Mouse (Mus musculus) heart, embryonic 16.5 days (tissue): ENCODE data around the gene Ctsw. TPM values are rescaled to one million over a fixed set of nuclear protein-coding genes. Genes with fewer than 3 reads are reported as not detected.

Experiments used
- ATAC-seq: fragments of 200-750 bp; cut with Nextera tagmentation; replicated peaks from 2 replicates; pipeline ENCODE4 v1.8.0; 2017; ENCODE audit warnings: moderate number of reproducible peaks; ENCODE audit not compliant: insufficient read depth, low FRiP score; ENCODE audit errors: extremely low read depth
- H3K27ac ChIP-seq: fragments of 300-500 bp; sonication (generic); 2 replicates; pipeline ENCODE4 v1.5.1; 2014; ENCODE audit warnings: mild to moderate bottlenecking, low read length, control low read depth, moderate library complexity
- H3K27me3 ChIP-seq: fragments of 300-500 bp; sonication (generic); 2 replicates; pipeline ENCODE4 v1.6.1; 2014; ENCODE audit warnings: low read length, mixed read lengths; ENCODE audit not compliant: control insufficient read depth, insufficient read depth
- H3K36me3 ChIP-seq: fragments of 300-500 bp; sonication (generic); 2 replicates; pipeline ENCODE4 v1.6.1; 2014; ENCODE audit not compliant: control insufficient read depth, insufficient read depth
- H3K4me1 ChIP-seq: fragments of 300-500 bp; sonication (generic); 2 replicates; pipeline ENCODE4 v1.6.1; 2014; ENCODE audit warnings: low read length, mixed read lengths; ENCODE audit not compliant: control insufficient read depth, insufficient read depth
- H3K4me2 ChIP-seq: fragments of 300-500 bp; sonication (generic); 2 replicates; pipeline ENCODE4 v1.6.1; 2014; ENCODE audit warnings: low read depth, mild to moderate bottlenecking, control low read depth, low read length
- H3K4me3 ChIP-seq: fragments of 300-500 bp; sonication (generic); 2 replicates; pipeline ENCODE4 v1.5.1; 2014; ENCODE audit warnings: mild to moderate bottlenecking, control low read depth, low read length
- H3K9ac ChIP-seq: fragments of 300-500 bp; sonication (generic); 2 replicates; pipeline ENCODE4 v1.6.1; 2014; ENCODE audit warnings: low read length, control low read depth
- H3K9me3 ChIP-seq: fragments of 300-500 bp; sonication (generic); replicated peaks from 2 replicates; pipeline ENCODE4 v1.6.1; 2016; ENCODE audit warnings: low read length; ENCODE audit not compliant: control insufficient read depth
- WGBS: fragments of 180-500 bp; shearing (Covaris S2); extraction: QIAGEN DNeasy Blood & Tissue Kit; methylation state at CpG from one replicate; pipeline ENCODE4 v1.1.7; 2014; 5-methylcytosine and 5-hydroxymethylcytosine counted together
- polyA plus RNA-seq: library from polyadenylated mRNA; unstranded; fragments of >200 nt; fragmentation: Nextera tagmentation; extraction: Ambion mirVana; gene quantifications from 2 replicates; pipeline ENCODE4 v1.2.1, GENCODE M21; 2015

The Ctsw gene
- polyA plus RNA-seq, 1 experiment from 2014 or later = 7.4 TPM

- Histone ChIP-seq H3K9me3 (no peaks in the 10 kb centered on the region), H3K36me3 (peaks cover 8% of the 10 kb centered on the region), H3K4me2 (no peak overlapping the region), H3K9ac (no peak overlapping the region), H3K4me3 (no peak overlapping the region), H3K4me1 (peaks cover 37% of the 10 kb centered on the region), H3K27ac (no peak overlapping the region), H3K27me3 (no peaks in the 10 kb centered on the region)
- WGBS = 59% methylated on average over 7 of the region's 7 CpGs
- ATAC-seq = no peak
Observed at GRCm38 (mm10) chr19:5459019-5459418, 9.3 kb downstream of the Ctsw start.

DNA sequence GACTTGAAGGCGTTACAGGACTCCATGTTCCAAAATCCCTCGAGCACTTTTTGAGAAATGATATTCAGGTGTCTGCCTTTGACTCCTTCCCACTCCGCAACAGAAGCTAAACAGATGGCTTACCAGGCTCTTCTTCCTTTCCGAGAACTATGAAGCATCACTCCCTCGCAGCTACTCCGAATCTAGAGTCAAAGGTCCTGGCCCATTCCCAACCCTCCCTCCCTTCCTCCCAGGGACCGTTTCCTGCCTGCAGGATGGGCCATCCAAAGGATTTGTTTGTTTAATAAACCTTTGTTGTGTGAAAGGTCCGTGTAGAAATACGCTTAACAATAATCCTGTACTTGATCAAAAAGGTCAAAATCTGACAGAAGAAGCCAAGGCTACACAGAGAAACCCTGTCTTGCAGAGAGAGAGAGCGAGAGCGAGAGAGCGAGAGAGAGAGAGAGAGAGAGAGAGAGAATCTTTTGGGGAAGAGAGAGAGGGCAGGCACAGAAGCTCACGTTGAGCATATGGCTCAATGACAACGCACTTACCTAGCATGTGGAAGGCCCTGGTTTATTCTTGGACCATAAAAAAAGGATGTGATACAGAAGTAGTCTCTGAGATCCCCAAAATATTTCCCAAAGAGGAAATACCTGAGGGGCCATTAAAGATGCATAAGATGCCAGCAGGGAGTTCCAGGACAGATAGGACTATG is 10.4 kb downstream of the Ctsw start, which contains the start of gene Ccdc85b:
Gene Ccdc85b, minus strand, starts transcription at position 149 of the 697 bp plus-strand sequence.
- Histone ChIP-seq H3K4me1 (peaks cover 32% of the 10 kb centered on the region), H3K36me3 (peaks cover 3% of the 10 kb centered on the region; the same call in 1 of the 2 replicates), H3K9me3 (no peaks in the 10 kb centered on the region), H3K27ac (peak within 1 kb of the TSS; percentile 89), H3K27me3 (no peaks in the 10 kb centered on the region), H3K4me3 (peak within 1 kb of the TSS; percentile 71), H3K4me2 (peak within 1 kb of the TSS; percentile 98), H3K9ac (peak within 1 kb of the TSS; percentile 82)
- 0 out of 2 replicates have a peak, but pooled peaks have one; percentile 0 for ATAC-seq
- WGBS = 16% methylated on average over 14 of the region's 14 CpGs

GRCm38 (mm10) chr19:5456922-5457745 is 11.2 kb downstream of the Ctsw start:
- Histone ChIP-seq H3K27ac (peak overlapping the region; percentile 89), H3K9ac (peak overlapping the region; percentile 82), H3K4me1 (peaks cover 32% of the 10 kb centered on the region), H3K27me3 (no peaks in the 10 kb centered on the region), H3K4me3 (peak overlapping the region; percentile 71), H3K9me3 (no peaks in the 10 kb centered on the region), H3K36me3 (no peaks in the 10 kb centered on the region), H3K4me2 (peak overlapping the region; percentile 98)
- peak; percentile 91 for ATAC-seq
- WGBS = under 1% methylated on average over 70 of the region's 70 CpGs

DNA sequence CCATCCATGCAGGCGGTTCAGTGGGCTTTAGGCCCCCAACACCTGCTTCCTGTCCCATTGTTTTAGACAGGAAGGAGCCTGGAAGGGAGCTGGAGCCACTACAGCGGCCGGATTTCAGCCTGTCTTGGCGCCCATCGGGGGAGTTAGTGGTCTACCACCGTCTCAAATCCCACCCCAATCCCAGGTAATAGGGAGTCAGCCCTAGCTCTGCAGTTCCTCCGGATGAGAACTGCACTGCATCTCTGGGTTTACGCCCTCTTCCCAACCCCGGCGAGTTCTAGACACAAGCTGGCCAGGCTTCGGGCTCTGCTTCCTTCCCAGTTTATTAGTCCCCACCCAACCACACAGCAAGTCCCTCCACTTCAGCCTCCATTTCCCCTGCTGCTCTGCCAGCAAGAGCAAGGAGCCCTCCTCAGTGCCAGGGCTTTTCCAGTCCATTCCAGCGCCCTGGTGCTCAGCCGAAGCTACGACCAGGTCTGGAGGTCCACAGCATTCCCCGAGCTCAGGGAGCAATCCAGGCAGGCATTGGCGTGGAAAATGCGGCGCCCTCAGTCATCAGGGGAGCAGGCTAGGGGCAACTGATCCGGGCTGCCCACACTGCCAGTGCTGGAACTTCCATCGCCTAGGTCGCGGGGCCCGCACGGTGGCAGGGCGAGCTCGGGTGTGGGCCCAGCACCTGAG is 11.9 kb downstream of the Ctsw start:
- Histone ChIP-seq H3K4me3 (peak overlapping the region; percentile 71), H3K36me3 (no peaks in the 10 kb centered on the region), H3K9ac (peak overlapping the region; percentile 82), H3K9me3 (no peaks in the 10 kb centered on the region), H3K4me2 (peak overlapping the region; percentile 98), H3K27me3 (no peaks in the 10 kb centered on the region), H3K4me1 (peaks cover 30% of the 10 kb centered on the region), H3K27ac (peak overlapping the region; percentile 89)
- WGBS = 3% methylated on average over 26 of the region's 26 CpGs
- ATAC-seq = peak; percentile 15; the same call in 1 of the 2 replicates

GRCm38 (mm10) chr19:5455568-5455967 is 12.7 kb downstream of the Ctsw start:
- Histone ChIP-seq H3K36me3 (no peaks in the 10 kb centered on the region), H3K9ac (peak overlapping the region; percentile 82), H3K4me1 (peaks cover 25% of the 10 kb centered on the region), H3K27ac (peak overlapping the region; percentile 89), H3K27me3 (peaks cover under 1% of the 10 kb centered on the region; the same call in 1 of the 2 replicates), H3K4me3 (peak overlapping the region; percentile 71), H3K9me3 (no peaks in the 10 kb centered on the region), H3K4me2 (peak overlapping the region; percentile 98)
- no peak for ATAC-seq
- WGBS = 60% methylated on average over 8 of the region's 8 CpGs

DNA sequence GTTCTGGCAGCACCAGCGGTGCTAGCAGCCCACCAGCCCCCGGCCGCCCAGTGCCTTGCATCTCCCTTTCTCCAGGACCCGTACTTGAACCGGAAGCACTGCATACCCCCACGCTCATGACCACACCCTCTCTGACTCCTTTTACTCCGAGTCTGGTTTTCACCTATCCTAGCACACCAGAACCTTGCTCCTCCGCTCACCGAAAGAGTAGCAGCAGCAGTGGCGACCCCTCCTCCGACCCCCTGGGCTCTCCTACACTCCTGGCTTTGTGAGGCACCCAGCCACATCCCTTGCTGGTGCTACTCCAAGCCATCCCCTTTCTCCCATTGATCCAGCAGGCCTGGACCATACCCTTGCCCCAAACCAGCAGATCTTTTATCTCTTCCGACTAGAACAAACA is 13.3 kb downstream of the Ctsw start:
- H3K36me3 ChIP-seq = no peaks in the 10 kb centered on the region
- peak overlapping the region; percentile 71 for H3K4me3 ChIP-seq
- no peaks in the 10 kb centered on the region for H3K9me3 ChIP-seq
- H3K4me2 ChIP-seq = peak overlapping the region; percentile 98
- 75% methylated on average over 12 of the region's 12 CpGs for WGBS
- peak overlapping the region; percentile 82 for H3K9ac ChIP-seq
- peaks cover 25% of the 10 kb centered on the region for H3K4me1 ChIP-seq
- peaks cover 6% of the 10 kb centered on the region for H3K27me3 ChIP-seq
- H3K27ac ChIP-seq = no peak overlapping the region
- ATAC-seq = no peak

DNA sequence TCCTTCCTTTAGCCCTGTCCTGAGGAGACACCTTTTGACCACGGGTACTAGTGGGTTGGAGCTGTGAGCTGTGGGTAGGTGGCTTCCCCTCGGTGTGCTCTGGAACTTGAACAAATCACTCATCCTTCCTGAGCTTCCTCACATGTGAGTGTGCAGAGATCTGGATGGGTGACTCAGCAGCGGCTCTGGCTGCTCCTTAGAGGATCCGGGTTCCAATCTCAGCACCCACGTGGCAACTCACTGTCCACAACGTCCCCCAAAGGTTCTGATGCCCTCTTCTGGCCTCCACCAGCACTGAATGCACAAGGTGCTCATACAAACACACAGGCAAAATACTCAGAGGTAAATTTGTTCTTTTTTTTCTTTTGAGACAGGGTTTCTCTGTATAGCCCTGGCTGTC is 16.5 kb downstream of the Ctsw start:
- Histone ChIP-seq H3K27me3 (peaks cover 29% of the 10 kb centered on the region), H3K4me1 (peaks cover 34% of the 10 kb centered on the region), H3K36me3 (no peaks in the 10 kb centered on the region), H3K4me3 (no peak overlapping the region), H3K4me2 (no peak overlapping the region), H3K9ac (no peak overlapping the region), H3K27ac (no peak overlapping the region), H3K9me3 (no peaks in the 10 kb centered on the region)
- WGBS = 67% methylated on average over 6 of the region's 6 CpGs
- ATAC-seq = no peak

DNA sequence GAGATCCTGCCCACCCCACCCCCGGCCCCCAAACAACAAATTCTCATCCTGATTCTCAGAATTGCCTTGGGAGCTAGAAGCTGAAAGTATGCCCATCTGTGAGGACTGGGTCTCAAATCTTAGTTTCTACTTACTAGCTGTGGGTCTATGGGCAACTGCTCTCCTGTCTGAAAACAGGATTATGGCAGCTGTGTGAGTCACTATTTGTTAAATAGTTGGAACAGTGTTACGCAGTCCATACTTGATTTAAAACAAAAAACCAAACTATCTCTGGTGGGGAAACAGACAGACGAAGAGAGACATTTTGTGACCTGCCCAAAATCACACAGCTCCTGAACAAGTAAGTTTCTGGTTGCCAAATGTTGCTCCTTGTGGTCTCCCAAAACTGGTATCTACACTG is 18.6 kb downstream of the Ctsw start:
- Histone ChIP-seq H3K4me2 (no peak overlapping the region), H3K27ac (no peak overlapping the region), H3K27me3 (peaks cover 40% of the 10 kb centered on the region), H3K4me3 (no peak overlapping the region), H3K4me1 (peaks cover 19% of the 10 kb centered on the region), H3K9me3 (no peaks in the 10 kb centered on the region), H3K36me3 (no peaks in the 10 kb centered on the region), H3K9ac (no peak overlapping the region)
- ATAC-seq = no peak
- 76% methylated on average over 3 of the region's 3 CpGs for WGBS
